Mouse (Mus musculus) thymus, postnatal 4 days (tissue): Measurements from ENCODE around the gene Hsd3b2.
"Not testable (repeated sequence)": the region's sequence is repeated elsewhere in the genome, so short reads cannot be mapped to it uniquely, and the experiment has no call there.

Experiments used
- DNase-seq: peaks from one replicate; pipeline ENCODE4 v3.0.0; 2021

Hsd3b2 gene

DNA sequence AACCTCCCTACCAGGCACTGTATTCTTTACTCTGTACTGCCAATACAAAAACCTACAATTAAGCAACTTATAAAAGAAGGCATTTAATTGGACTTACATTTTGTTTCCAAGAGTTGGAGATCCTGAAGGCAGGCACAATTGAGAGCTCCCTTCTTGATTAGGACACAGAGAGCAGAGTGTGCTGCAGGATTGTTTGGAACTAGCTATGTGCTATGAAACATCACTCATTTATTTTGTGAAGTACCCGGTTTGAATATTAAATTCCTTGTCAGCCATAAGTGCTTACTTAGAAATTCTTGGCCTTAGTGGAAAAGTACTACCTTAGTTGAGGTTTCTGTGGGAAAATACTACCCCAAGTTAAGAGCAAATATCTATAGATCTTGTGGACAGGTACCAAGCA is at the start of gene Hsd3b2:
Gene Hsd3b2 (minus strand): TSS at position 168 of the 400 bp plus-strand sequence.
- no peak for DNase-seq

GRCm38 (mm10) chr3:98764155-98764554 is 39.8 kb upstream of the Hsd3b2 start:
- DNase-seq, result no peak

GRCm38 (mm10) chr3:98756836-98757235 is 32.5 kb upstream of the Hsd3b2 start:
- DNase-seq, result no peak

DNA sequence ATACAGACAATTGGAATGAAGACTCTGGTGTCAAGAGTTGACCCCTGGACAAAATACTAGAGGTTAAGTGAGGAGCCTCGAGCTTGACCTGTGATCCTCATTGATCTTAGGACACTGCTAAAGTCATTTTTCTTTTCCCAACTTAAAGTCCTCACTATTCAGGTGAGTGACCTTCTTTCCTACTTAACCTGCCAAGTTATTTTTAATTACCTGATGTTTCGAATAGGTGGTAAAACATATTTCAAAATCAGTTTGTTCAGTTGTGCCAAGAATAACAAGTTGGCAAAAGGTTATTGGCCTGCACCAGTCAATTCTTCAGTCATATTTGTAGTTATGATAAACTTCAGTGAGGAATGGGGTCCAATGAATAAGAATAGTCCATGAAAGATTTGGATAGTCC is 27.8 kb upstream of the Hsd3b2 start:
- no peak for DNase-seq

DNA sequence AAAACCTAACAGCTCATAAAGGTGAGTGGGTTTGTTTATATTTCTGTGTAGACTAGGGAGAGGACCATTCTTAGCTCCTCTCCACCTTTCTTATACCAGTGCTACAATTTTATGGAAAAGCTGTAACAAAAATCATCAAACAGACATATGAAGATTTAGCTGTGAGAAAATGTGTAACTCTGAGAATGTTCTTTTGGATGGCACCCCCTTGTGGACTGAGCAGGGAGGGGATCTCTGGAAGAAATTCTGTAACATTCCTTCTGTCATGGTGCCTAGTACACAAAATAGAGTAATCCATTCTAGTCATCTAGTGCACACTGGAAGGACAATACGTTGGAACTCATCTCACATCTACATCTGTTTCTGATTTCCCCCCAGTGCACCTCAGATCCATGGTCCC is 16.7 kb upstream of the Hsd3b2 start:
- DNase-seq, result not testable (repeated sequence)

GRCm38 (mm10) chr3:98734340-98734739 is 10.0 kb upstream of the Hsd3b2 start:
- no peak for DNase-seq

DNA sequence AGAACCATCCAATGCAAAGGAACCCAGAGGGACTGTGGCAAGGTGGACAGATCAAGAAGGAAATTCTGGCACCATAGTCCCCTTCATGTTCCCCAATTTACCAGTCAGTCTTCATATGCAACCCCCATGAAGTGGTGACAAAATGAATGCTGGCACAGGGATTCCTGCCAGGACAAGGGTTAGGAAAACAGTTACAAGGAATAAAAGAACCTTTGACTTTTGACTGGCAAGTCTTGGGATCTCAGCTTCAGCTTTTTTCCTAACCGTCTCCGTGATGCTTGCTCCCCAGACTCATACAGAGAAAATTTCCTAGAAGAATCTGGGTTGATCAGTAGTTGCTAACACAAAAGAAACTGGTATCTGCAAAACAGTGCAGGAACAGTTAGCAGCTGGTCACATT is 9.4 kb upstream of the Hsd3b2 start:
- DNase-seq, result no peak

DNA sequence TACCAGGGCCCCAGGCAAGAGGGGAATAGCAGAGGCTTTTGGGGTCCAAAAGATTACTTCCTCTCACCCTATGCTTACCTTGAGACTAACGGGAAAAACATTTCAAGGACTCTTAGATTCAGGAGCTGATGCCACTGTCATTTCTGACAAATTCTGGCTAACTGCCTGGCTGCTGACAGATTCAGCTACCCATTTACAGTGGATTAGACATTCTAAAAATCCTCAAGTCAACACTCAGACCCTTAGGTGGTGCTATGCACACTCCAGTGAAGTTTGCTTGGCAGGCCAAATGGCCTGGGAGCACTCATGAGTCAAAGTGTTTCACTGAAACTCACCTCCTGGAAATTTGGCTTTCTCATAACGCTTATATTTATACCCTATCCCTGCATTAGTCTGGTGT is 1.9 kb upstream of the Hsd3b2 start:
- no peak for DNase-seq

DNA sequence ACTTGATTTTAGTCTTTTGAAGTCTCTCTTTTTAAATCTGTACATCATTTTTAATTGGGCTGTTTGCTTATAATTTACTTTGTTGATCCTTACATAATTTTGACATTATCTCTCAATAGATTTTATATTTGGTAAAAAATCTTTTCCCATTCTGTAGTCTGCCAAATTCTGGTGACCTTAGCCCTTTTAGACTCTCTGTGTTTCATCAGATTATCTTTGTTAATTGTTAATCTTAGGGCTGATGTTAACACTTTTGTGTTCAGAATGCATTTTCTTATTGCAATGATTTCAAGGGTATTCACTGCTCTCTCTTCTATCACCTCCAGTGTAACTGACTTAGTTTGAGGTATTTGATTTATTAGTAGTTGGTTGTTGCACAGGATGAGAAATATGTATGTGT is 3.6 kb downstream of the Hsd3b2 start:
- no peak for DNase-seq

DNA sequence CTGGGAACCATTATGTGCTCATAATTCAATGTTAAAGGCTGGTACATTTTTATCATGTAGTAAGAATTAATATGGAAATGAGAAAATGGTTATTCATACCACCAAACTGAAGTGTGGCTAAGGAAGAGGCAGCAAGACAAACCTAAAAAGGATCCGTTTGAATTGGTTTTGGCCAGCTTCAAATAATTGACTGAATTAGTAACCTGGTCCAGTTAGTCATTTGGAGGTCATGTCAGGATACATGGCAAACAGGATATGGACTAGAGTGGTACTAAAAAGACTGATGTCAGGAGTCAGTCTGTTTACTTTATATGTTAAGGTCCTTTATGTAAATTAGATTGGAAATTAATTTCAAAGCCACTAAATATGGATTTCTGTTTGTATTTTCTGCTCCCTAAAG is 41.9 kb downstream of the Hsd3b2 start:
- no peak for DNase-seq

DNA sequence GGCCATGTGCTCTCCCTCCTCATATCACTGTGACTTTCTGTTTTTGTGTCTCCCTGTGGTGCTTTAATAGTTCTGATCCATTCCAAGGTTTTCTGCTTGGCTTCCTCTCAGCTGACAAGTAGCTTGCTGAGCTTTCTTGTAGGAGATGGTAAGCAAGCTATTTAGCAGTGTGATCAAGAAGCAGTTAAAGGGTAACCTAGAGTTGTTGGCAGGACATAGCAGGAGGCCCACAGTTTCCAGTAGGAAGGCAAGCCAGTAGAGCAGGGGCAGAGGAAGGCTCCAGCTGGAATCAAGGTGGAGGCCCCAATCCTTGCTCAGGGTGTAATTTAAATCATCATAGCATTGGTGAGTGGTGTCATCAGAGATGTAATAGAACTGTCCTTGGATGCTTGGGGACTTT is 43.6 kb downstream of the Hsd3b2 start:
- no peak for DNase-seq
